Mouse (Mus musculus) testis, adult 2 months (tissue): ENCODE results near the gene Gm12216.

Source experiments
- CTCF ChIP-seq: fragments of 200-500 bp; IDR thresholded peaks from 2 replicates; pipeline ENCODE4 v1.5.1; 2012; ENCODE audit warnings: low read depth, mild to moderate bottlenecking, inconsistent platforms, low read length, moderate library complexity; ENCODE audit not compliant: control insufficient read depth, insufficient read depth, insufficient replicate concordance
- POLR2A ChIP-seq: fragments of 200-500 bp; IDR thresholded peaks from 2 replicates; pipeline ENCODE4 v1.6.1; 2012; ENCODE audit warnings: low read depth, mild to moderate bottlenecking, inconsistent platforms, low read length, moderate library complexity; ENCODE audit not compliant: control insufficient read depth

- TF ChIP-seq POLR2A (no peak), CTCF (no peak)
These were observed 81.3 kb downstream of the Gm12216 start for GRCm38 (mm10) chr11:53777736-53778135.
